Mouse (Mus musculus) regulatory T cell (primary cell): ENCODE data around the gene Cntn4.

ENCODE experiments used
- in situ Hi-C: fragments of 300-600 bp; cut with MboI, MseI; formaldehyde crosslinking; loops from one replicate; pipeline ENCODE4 v1.15.1; 2025; ENCODE audit warnings: high pct_unique_total_duplicates

The Cntn4 gene

GRCm38 (mm10) chr6:106643026-106643425 is 965.6 kb downstream of the Cntn4 start:
- in situ Hi-C loops = no loop called here

GRCm38 (mm10) chr6:106645496-106646211 is 968.2 kb downstream of the Cntn4 start:
- in situ Hi-C loops = no loop called here

- in situ Hi-C loops = no loop called here
Measured at GRCm38 (mm10) chr6:106646945-106647344, 969.5 kb downstream of the Cntn4 start.

- in situ Hi-C loops = loop anchor here (5.0 kb wide), 1 partner anchor 143 kb away; no protein-coding TSS in a partner anchor
Measured at GRCm38 (mm10) chr6:106663780-106664651, 986.6 kb downstream of the Cntn4 start.

- in situ Hi-C loops = no loop called here
Measured at GRCm38 (mm10) chr6:106675581-106675980, 998.1 kb downstream of the Cntn4 start.

- in situ Hi-C loops = no loop called here
Measured at GRCm38 (mm10) chr6:106701931-106702330, 1024.5 kb downstream of the Cntn4 start.

- in situ Hi-C loops = no loop called here
Measured at GRCm38 (mm10) chr6:106705506-106706035, 1028.1 kb downstream of the Cntn4 start.

- in situ Hi-C loops = no loop called here
Measured at GRCm38 (mm10) chr6:106725642-106726041, 1048.2 kb downstream of the Cntn4 start.

- in situ Hi-C loops = no loop called here
Measured at GRCm38 (mm10) chr6:106726078-106726477, 1048.6 kb downstream of the Cntn4 start.

- in situ Hi-C loops = no loop called here
Measured at GRCm38 (mm10) chr6:106727703-106728102, 1050.2 kb downstream of the Cntn4 start.

GRCm38 (mm10) chr6:106729682-106730314 is 1052.3 kb downstream of the Cntn4 start:
- in situ Hi-C loops = no loop called here

GRCm38 (mm10) chr6:106732563-106732962 is 1055.1 kb downstream of the Cntn4 start:
- in situ Hi-C loops = no loop called here

GRCm38 (mm10) chr6:106738229-106738628 is 1060.8 kb downstream of the Cntn4 start:
- in situ Hi-C loops = no loop called here

- in situ Hi-C loops = no loop called here
Measured at GRCm38 (mm10) chr6:106740244-106740825, 1062.9 kb downstream of the Cntn4 start.

- in situ Hi-C loops = no loop called here
Measured at GRCm38 (mm10) chr6:106743556-106744233, 1066.2 kb downstream of the Cntn4 start.

- in situ Hi-C loops = no loop called here
Measured at GRCm38 (mm10) chr6:106745673-106746394, 1068.4 kb downstream of the Cntn4 start.

GRCm38 (mm10) chr6:106747251-106747650 is 1069.8 kb downstream of the Cntn4 start:
- in situ Hi-C loops = no loop called here

GRCm38 (mm10) chr6:106747804-106748203 is 1070.3 kb downstream of the Cntn4 start:
- in situ Hi-C loops = no loop called here
